Mouse (Mus musculus) heart, embryonic 13.5 days (tissue): ENCODE data around the gene Tekt3. TPM values are rescaled to one million over a fixed set of nuclear protein-coding genes. Genes with fewer than 3 reads are reported as not detected.

ENCODE experiments used
- ATAC-seq: fragments of 200-750 bp; cut with Nextera tagmentation; 2 replicates; pipeline ENCODE4 v1.8.0; 2017; ENCODE audit warnings: moderate TSS enrichment; ENCODE audit not compliant: insufficient number of reproducible peaks, low FRiP score, low TSS enrichment; ENCODE audit errors: extremely low read depth
- H3K27ac ChIP-seq: fragments of 300-500 bp; sonication (generic); replicated peaks from 2 replicates; pipeline ENCODE4 v1.5.1; 2015; ENCODE audit warnings: moderate library complexity, mild to moderate bottlenecking, inconsistent platforms
- H3K27me3 ChIP-seq: fragments of 300-500 bp; sonication (generic); replicated peaks from 2 replicates; pipeline ENCODE4 v1.6.1; 2015; ENCODE audit warnings: mild to moderate bottlenecking, inconsistent platforms
- H3K36me3 ChIP-seq: fragments of 300-500 bp; sonication (generic); 2 replicates; pipeline ENCODE4 v1.6.1; 2015; ENCODE audit warnings: mild to moderate bottlenecking, inconsistent platforms
- H3K4me1 ChIP-seq: fragments of 300-500 bp; sonication (generic); 2 replicates; pipeline ENCODE4 v1.6.1; 2015; ENCODE audit warnings: inconsistent platforms
- H3K4me2 ChIP-seq: fragments of 300-500 bp; sonication (generic); 2 replicates; pipeline ENCODE4 v1.6.1; 2015; ENCODE audit warnings: inconsistent platforms, mild to moderate bottlenecking, moderate library complexity
- H3K4me3 ChIP-seq: fragments of 300-500 bp; sonication (generic); 2 replicates; pipeline ENCODE4 v1.5.1; 2015; ENCODE audit warnings: moderate library complexity, mild to moderate bottlenecking, inconsistent platforms
- H3K9ac ChIP-seq: fragments of 300-500 bp; sonication (generic); 2 replicates; pipeline ENCODE4 v1.6.1; 2015; ENCODE audit warnings: inconsistent platforms, mild to moderate bottlenecking, moderate library complexity
- H3K9me3 ChIP-seq: fragments of 300-500 bp; sonication (generic); 2 replicates; pipeline ENCODE4 v1.6.1; 2016; ENCODE audit warnings: inconsistent platforms
- WGBS: fragments of 180-500 bp; shearing (Covaris S2); methylation state at CpG from one replicate; pipeline ENCODE4 v1.1.7; 2015; ENCODE audit warnings: mixed read lengths; 5-methylcytosine and 5-hydroxymethylcytosine counted together
- polyA plus RNA-seq: library from polyadenylated mRNA; unstranded; fragments of >200 nt; fragmentation: Nextera tagmentation; extraction: Ambion mirVana; gene quantifications from 2 replicates; pipeline ENCODE4 v1.2.1, GENCODE M21; 2015

Gene Tekt3
- not detected in 2 replicates for polyA plus RNA-seq

DNA sequence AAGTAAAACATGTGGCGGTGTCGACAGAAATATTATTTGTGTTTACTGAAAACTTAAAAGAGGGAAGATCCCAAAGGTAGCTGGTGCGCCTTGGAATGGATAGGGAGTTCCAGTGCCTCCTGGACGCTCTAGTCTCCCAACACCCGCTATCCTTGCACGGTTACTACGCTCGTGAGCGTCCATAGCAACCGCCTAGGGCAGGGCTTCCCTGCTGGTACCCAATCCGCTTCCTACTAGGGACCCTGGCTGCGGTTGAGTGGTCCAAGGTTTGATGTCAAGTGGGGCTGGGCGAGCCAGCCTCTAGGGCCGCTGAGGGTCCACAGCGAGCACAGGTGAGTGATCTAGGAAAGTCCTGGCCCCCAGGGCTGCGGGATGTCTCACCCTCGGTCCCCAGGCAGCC, at the start of gene Tekt3:
Gene Tekt3, plus strand, starts transcription at position 209 of the 400 bp plus-strand sequence.
- Histone ChIP-seq H3K4me1 (no peaks in the 10 kb centered on the region), H3K27me3 (peaks cover 14% of the 10 kb centered on the region), H3K4me3 (no peak within 1 kb of the TSS), H3K36me3 (no peaks in the 10 kb centered on the region), H3K27ac (no peak within 1 kb of the TSS), H3K9ac (no peak within 1 kb of the TSS), H3K4me2 (peak within 1 kb of the TSS; percentile 46; the same call in 1 of the 2 replicates), H3K9me3 (no peaks in the 10 kb centered on the region)
- no peak for ATAC-seq
- 11% methylated on average over 17 of the region's 17 CpGs for WGBS

DNA sequence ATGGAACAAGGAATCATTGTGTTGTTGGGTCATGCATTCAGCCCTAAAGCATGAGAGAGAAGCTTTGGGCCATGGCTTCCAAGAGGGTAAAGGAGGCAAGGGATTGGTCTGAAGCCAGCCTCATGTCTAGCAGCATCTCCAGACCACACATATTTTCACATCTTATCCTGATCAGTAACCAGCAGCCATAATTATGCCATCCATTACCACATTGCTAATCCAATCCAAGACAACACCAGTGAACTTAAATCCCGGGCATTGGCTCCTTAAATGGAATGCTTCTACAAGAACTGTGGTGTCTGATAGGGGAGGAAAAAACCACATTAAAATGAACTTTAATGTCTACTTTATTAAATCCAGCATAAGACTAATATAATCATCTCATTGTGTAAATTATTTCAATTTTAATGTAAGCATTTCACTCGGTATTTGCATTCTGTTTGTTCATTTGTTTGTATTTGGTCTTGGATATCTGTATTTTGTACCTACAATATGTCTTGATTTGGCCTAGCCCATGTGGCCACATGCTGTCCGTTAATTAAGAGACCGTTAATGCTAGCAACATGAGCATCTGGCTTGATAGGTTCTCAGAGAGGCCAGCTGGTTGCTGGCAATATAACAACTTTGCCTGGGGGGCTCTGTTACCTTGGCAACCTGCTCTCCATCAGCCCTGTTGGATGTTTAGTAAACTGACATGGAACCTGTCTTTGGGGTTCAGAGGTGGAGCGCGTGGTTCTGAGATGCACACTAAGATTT, 43.9 kb upstream of the Tekt3 start:
- H3K4me2 ChIP-seq = no peak overlapping the region
- no peaks in the 10 kb centered on the region for H3K9me3 ChIP-seq
- ATAC-seq = no peak
- 86% methylated on average over 6 of the region's 6 CpGs for WGBS
- no peaks in the 10 kb centered on the region for H3K36me3 ChIP-seq
- H3K4me3 ChIP-seq = no peak overlapping the region
- peaks cover 4% of the 10 kb centered on the region; the same call in 1 of the 2 replicates for H3K4me1 ChIP-seq
- H3K9ac ChIP-seq = no peak overlapping the region
- no peak overlapping the region for H3K27ac ChIP-seq
- no peaks in the 10 kb centered on the region for H3K27me3 ChIP-seq

- ATAC-seq = no peak
- H3K36me3 ChIP-seq = no peaks in the 10 kb centered on the region
- H3K4me3 ChIP-seq = no peak overlapping the region
- peaks cover 4% of the 10 kb centered on the region; the same call in 1 of the 2 replicates for H3K4me1 ChIP-seq
- no peaks in the 10 kb centered on the region for H3K27me3 ChIP-seq
- H3K9ac ChIP-seq = no peak overlapping the region
- 76% methylated on average over 6 of the region's 6 CpGs for WGBS
- H3K9me3 ChIP-seq = no peaks in the 10 kb centered on the region
- no peak overlapping the region for H3K4me2 ChIP-seq
- no peak overlapping the region for H3K27ac ChIP-seq
Measured at GRCm38 (mm10) chr11:63018083-63018622, 43.3 kb upstream of the Tekt3 start.

DNA sequence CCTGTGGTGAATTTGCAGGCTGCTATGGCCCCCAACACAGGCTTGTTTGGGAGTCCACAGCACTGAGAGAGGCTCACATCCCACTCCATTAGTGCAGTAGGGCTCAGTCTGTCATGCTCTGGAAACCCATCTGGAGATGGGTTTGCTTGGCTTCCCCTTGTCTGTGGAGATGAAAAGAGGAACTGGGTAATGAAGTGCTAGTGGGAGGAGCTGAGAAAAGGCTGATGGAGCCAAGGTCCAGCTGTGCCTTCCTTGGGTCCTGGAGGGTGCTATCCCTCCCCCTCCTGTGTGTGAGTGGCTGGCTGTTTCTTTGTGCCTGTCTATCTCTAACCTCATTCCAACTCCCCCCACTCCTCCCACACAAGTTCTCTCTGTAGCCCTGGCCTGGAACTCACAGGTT, 40.8 kb upstream of the Tekt3 start:
- H3K27ac ChIP-seq = no peak overlapping the region
- no peak overlapping the region for H3K9ac ChIP-seq
- H3K4me1 ChIP-seq = peaks cover 25% of the 10 kb centered on the region
- H3K4me3 ChIP-seq = no peak overlapping the region
- H3K4me2 ChIP-seq = no peak overlapping the region
- no peaks in the 10 kb centered on the region; the same call in 1 of the 2 replicates for H3K27me3 ChIP-seq
- H3K9me3 ChIP-seq = no peaks in the 10 kb centered on the region
- no peaks in the 10 kb centered on the region for H3K36me3 ChIP-seq
- no peak for ATAC-seq

DNA sequence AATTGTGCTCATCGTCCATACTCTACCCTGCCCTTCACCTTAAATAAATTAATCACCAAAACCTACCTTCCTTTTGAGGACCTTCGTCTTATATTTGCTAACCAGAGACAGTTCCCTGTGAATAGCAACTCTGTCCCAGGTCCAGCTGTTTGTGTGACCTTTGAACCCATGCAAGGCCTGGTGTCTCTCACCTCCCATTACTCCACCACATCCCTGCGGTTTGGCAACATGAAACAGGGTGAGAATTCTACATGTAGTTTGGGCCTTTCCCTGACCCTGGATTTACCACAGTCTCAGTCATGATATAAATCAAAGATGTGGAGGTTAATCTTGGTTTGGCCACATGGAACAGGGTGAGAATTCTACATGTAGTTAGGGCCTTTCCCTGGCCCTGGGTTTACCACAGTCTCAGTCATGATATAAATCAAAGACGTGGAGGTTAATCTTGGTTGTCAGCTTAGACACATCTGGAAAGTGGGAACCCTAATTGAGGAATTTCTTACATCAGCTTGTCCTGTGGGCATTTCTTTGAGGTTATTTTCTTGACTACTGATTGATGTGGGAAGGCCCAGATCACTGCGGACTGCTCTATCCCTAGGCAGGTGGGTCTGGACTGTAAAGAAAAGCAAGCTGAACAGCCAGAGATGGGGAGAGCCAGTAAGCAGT, 40.2 kb upstream of the Tekt3 start:
- Histone ChIP-seq H3K36me3 (no peaks in the 10 kb centered on the region), H3K4me2 (no peak overlapping the region), H3K27ac (no peak overlapping the region), H3K4me3 (no peak overlapping the region), H3K9me3 (no peaks in the 10 kb centered on the region), H3K9ac (no peak overlapping the region), H3K4me1 (peaks cover 26% of the 10 kb centered on the region), H3K27me3 (no peaks in the 10 kb centered on the region; the same call in 1 of the 2 replicates)
- WGBS = 64% methylated on average over 5 of the region's 5 CpGs
- no peak for ATAC-seq

DNA sequence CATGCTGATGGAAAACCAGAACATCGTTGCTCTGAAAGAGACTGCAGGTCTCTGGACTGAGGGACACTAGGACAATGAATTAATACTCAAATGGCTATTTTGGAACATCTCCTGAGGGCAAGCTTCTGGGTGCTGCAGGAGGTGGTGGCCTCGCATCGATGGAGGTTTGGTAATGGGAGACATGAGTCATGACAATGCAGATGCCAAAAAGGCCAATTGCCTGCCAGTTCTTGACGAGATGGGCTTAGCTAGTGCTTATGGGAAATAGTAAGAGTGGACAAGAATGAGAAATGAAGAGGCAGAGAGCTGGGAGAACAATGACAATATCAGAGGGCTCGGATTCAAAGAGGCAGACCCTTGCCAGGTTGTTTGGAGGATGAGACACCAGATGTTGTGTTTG, 38.0 kb upstream of the Tekt3 start:
- Histone ChIP-seq H3K9ac (no peak overlapping the region), H3K27me3 (no peaks in the 10 kb centered on the region; the same call in 1 of the 2 replicates), H3K36me3 (no peaks in the 10 kb centered on the region), H3K9me3 (no peaks in the 10 kb centered on the region), H3K4me2 (no peak overlapping the region), H3K4me3 (no peak overlapping the region), H3K4me1 (peaks cover 35% of the 10 kb centered on the region), H3K27ac (0 out of 2 replicates have a peak overlapping the region, but pooled peaks have one; percentile 45)
- WGBS = 62% methylated on average over 5 of the region's 5 CpGs
- ATAC-seq = no peak

DNA sequence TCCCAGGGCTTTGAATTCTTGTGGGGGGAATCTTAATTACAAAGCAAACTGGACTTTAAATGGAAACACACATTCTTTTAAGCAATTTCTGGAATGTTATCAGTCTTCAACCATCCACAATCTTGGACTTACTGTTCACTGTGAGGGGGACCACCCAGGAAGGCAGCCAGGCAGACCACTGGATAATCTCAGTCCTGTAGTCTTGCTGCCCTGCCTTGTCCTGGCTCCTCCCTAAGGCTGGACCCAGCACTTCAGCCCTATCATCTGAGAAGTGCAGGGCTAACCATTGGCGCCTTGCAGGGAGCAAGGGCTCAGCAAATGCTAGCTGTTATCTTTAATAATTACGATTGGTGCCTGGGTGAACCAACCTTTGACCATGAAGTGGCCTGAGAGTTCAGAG, 37.3 kb upstream of the Tekt3 start:
- Histone ChIP-seq H3K9me3 (no peaks in the 10 kb centered on the region), H3K4me2 (no peak overlapping the region), H3K27me3 (no peaks in the 10 kb centered on the region; the same call in 1 of the 2 replicates), H3K9ac (no peak overlapping the region), H3K36me3 (no peaks in the 10 kb centered on the region), H3K27ac (0 out of 2 replicates have a peak overlapping the region, but pooled peaks have one; percentile 45), H3K4me1 (peaks cover 37% of the 10 kb centered on the region), H3K4me3 (no peak overlapping the region)
- WGBS = 23% methylated on average over 2 of the region's 2 CpGs
- no peak for ATAC-seq

- 66% methylated on average over 6 of the region's 6 CpGs for WGBS
- no peak overlapping the region for H3K4me3 ChIP-seq
- no peaks in the 10 kb centered on the region for H3K36me3 ChIP-seq
- no peak for ATAC-seq
- H3K9ac ChIP-seq = no peak overlapping the region
- no peaks in the 10 kb centered on the region; the same call in 1 of the 2 replicates for H3K27me3 ChIP-seq
- H3K27ac ChIP-seq = no peak overlapping the region
- H3K4me2 ChIP-seq = no peak overlapping the region
- no peaks in the 10 kb centered on the region for H3K9me3 ChIP-seq
- peaks cover 41% of the 10 kb centered on the region for H3K4me1 ChIP-seq
Measured at GRCm38 (mm10) chr11:63025476-63025875, 36.0 kb upstream of the Tekt3 start.

DNA sequence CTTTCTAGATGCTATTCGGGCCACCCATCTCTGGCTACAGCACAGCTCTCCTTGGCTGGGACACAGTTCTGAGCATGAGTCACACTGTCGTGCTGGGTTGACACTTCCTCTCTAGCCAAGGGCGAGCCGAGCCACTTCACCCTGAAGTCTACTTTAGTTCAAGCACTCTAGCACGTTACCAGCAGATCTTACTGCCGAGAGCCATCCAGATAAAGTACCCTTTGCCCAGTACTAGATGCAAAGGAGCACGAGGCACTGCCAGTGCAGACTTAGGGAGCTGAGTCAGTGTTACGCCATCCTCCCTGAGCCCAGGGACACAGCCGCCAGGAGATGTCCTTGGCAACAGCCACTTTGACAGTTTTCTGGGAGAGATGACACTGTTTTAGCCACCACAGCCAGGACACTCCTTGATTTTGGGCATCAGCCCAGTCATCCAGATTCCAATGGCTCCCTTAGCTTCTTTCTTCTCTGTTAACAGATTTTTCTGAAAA, 34.8 kb upstream of the Tekt3 start:
- no peaks in the 10 kb centered on the region; the same call in 1 of the 2 replicates for H3K27me3 ChIP-seq
- no peak overlapping the region for H3K27ac ChIP-seq
- no peaks in the 10 kb centered on the region for H3K36me3 ChIP-seq
- no peaks in the 10 kb centered on the region for H3K9me3 ChIP-seq
- ATAC-seq = no peak
- WGBS = 38% methylated on average over 9 of the region's 9 CpGs
- no peak overlapping the region for H3K9ac ChIP-seq
- H3K4me2 ChIP-seq = no peak overlapping the region
- no peak overlapping the region for H3K4me3 ChIP-seq
- peaks cover 37% of the 10 kb centered on the region for H3K4me1 ChIP-seq

GRCm38 (mm10) chr11:63028131-63028530, 33.3 kb upstream of the Tekt3 start:
- 0 out of 2 replicates have a peak, but pooled peaks cover 2% of the 10 kb centered on the region for H3K9me3 ChIP-seq
- no peak overlapping the region for H3K27ac ChIP-seq
- no peaks in the 10 kb centered on the region for H3K36me3 ChIP-seq
- peaks cover 37% of the 10 kb centered on the region for H3K4me1 ChIP-seq
- no peak overlapping the region for H3K4me3 ChIP-seq
- no peak overlapping the region for H3K9ac ChIP-seq
- no peak for ATAC-seq
- WGBS = 72% methylated on average over 3 of the region's 3 CpGs
- no peak overlapping the region for H3K4me2 ChIP-seq
- no peaks in the 10 kb centered on the region; the same call in 1 of the 2 replicates for H3K27me3 ChIP-seq

DNA sequence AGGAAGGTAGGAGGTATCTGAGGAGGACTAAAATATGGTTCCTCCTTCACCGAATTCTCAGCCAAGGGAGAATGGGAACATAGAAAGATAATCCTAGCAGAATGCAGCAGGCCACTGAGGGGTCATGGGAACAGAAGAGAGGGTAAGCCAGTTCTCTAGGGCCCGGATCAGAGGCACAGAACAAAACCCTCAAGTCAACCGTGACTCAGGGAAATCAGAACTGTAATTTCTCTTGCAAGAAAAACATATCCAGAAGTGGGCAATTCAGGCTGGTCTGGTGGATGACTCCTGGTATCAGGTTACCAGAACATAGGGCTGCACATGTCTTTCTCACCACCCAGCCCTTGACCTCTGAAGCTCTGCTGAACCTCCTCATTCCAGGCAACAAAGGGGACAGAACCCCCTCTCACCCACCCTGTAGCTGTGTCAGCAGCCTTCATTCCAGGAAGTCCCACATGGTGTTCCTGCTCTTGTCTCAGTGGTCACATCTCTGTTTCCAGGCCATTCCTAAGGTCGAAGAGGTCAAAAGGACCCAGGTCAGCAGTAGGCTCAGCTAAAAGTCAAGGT, 32.2 kb upstream of the Tekt3 start:
- Histone ChIP-seq H3K9me3 (0 out of 2 replicates have a peak, but pooled peaks cover 3% of the 10 kb centered on the region), H3K4me2 (no peak overlapping the region), H3K27ac (no peak overlapping the region), H3K9ac (no peak overlapping the region), H3K36me3 (no peaks in the 10 kb centered on the region), H3K4me3 (no peak overlapping the region), H3K27me3 (no peaks in the 10 kb centered on the region), H3K4me1 (peaks cover 28% of the 10 kb centered on the region)
- WGBS = 55% methylated on average over 4 of the region's 4 CpGs
- no peak for ATAC-seq
